Mouse (Mus musculus) neural tube, embryonic 15.5 days (tissue): ENCODE measurements around the gene Ubald2. TPM values are rescaled to one million over a fixed set of nuclear protein-coding genes. Genes with fewer than 3 reads are reported as not detected.
"Not testable (repeated sequence)": the region's sequence is repeated elsewhere in the genome, so short reads cannot be mapped to it uniquely, and the experiment has no call there.

Source experiments
- ATAC-seq: fragments of 200-750 bp; cut with Nextera tagmentation; 2 replicates; pipeline ENCODE4 v1.8.0; 2017; ENCODE audit warnings: mild to moderate bottlenecking, moderate TSS enrichment, moderate library complexity; ENCODE audit not compliant: low FRiP score
- H3K27ac ChIP-seq: fragments of 300-500 bp; sonication (generic); replicated peaks from 2 replicates; pipeline ENCODE4 v1.5.1; 2015; ENCODE audit warnings: mild to moderate bottlenecking, inconsistent platforms
- H3K27me3 ChIP-seq: fragments of 300-500 bp; sonication (generic); replicated peaks from 2 replicates; pipeline ENCODE4 v1.6.1; 2015; ENCODE audit warnings: inconsistent platforms
- H3K36me3 ChIP-seq: fragments of 300-500 bp; sonication (generic); 2 replicates; pipeline ENCODE4 v1.6.1; 2015; ENCODE audit warnings: inconsistent platforms
- H3K4me1 ChIP-seq: fragments of 300-500 bp; sonication (generic); 2 replicates; pipeline ENCODE4 v1.6.1; 2015; ENCODE audit warnings: inconsistent platforms
- H3K4me2 ChIP-seq: fragments of 300-500 bp; sonication (generic); 2 replicates; pipeline ENCODE4 v1.6.1; 2015; ENCODE audit warnings: inconsistent platforms, mild to moderate bottlenecking, moderate library complexity
- H3K4me3 ChIP-seq: fragments of 300-500 bp; sonication (generic); replicated peaks from 2 replicates; pipeline ENCODE4 v1.5.1; 2015; ENCODE audit warnings: mild to moderate bottlenecking, inconsistent platforms
- H3K9ac ChIP-seq: fragments of 300-500 bp; sonication (generic); replicated peaks from 2 replicates; pipeline ENCODE4 v1.6.1; 2015; ENCODE audit warnings: mild to moderate bottlenecking, inconsistent platforms
- H3K9me3 ChIP-seq: fragments of 300-500 bp; sonication (generic); replicated peaks from 2 replicates; pipeline ENCODE4 v1.6.1; 2016; ENCODE audit warnings: inconsistent platforms
- WGBS: fragments of 180-500 bp; shearing (Covaris S2); methylation state at CpG from one replicate; pipeline ENCODE4 v1.1.7; 2015; ENCODE audit warnings: mixed read lengths; 5-methylcytosine and 5-hydroxymethylcytosine counted together
- polyA plus RNA-seq: library from polyadenylated mRNA; unstranded; fragments of >200 nt; fragmentation: Nextera tagmentation; extraction: Ambion mirVana; gene quantifications from 2 replicates; pipeline ENCODE4 v1.2.1, GENCODE M21; 2015

The Ubald2 gene
- polyA plus RNA-seq, 1 experiment from 2014 or later = 39.2 TPM

GRCm38 (mm10) chr11:116449341-116449740, 15.4 kb downstream of the Ubald2 start:
- peaks cover 8% of the 10 kb centered on the region for H3K4me1 ChIP-seq
- peaks cover 3% of the 10 kb centered on the region; the same call in 1 of the 2 replicates for H3K9me3 ChIP-seq
- no peaks in the 10 kb centered on the region for H3K36me3 ChIP-seq
- H3K27ac ChIP-seq = no peak overlapping the region
- WGBS = 96% methylated on average over 3 of the region's 3 CpGs
- peaks cover 22% of the 10 kb centered on the region for H3K27me3 ChIP-seq
- H3K9ac ChIP-seq = no peak overlapping the region
- no peak overlapping the region for H3K4me3 ChIP-seq
- no peak for ATAC-seq
- no peak overlapping the region for H3K4me2 ChIP-seq

DNA sequence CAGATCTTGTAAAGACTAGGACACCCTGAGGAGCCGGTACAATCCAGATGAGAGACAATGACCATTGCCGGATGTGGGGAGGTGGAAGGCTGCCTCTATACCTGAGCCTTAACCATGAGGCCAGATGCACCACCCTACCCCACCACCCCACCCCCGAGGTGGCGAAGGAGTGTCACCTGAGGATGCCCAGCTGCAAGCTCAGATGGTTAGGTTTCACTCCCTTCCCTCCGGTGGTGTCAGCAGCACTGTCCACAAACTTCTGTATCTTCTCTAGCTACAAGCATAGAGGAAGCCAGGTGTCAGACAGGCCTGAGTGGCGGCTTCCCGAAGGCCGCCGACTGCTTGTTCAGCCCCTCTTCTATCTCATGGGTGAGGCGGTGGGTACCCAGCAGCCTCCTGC, 20.0 kb downstream of the Ubald2 start:
- H3K9ac ChIP-seq = no peak overlapping the region
- no peak for ATAC-seq
- H3K4me3 ChIP-seq = no peak overlapping the region
- H3K27me3 ChIP-seq = no peaks in the 10 kb centered on the region
- H3K36me3 ChIP-seq = no peaks in the 10 kb centered on the region
- peaks cover 3% of the 10 kb centered on the region; the same call in 1 of the 2 replicates for H3K9me3 ChIP-seq
- H3K4me1 ChIP-seq = no peaks in the 10 kb centered on the region
- no peak overlapping the region for H3K27ac ChIP-seq
- 89% methylated on average over 10 of the region's 10 CpGs for WGBS
- H3K4me2 ChIP-seq = no peak overlapping the region

- ATAC-seq = no peak
- no peak overlapping the region for H3K27ac ChIP-seq
- H3K4me3 ChIP-seq = no peak overlapping the region
- no peaks in the 10 kb centered on the region for H3K27me3 ChIP-seq
- no peak overlapping the region for H3K9ac ChIP-seq
- H3K4me1 ChIP-seq = no peaks in the 10 kb centered on the region
- H3K36me3 ChIP-seq = no peaks in the 10 kb centered on the region
- WGBS = 92% methylated on average over 8 of the region's 8 CpGs
- no peaks in the 10 kb centered on the region for H3K9me3 ChIP-seq
- H3K4me2 ChIP-seq = no peak overlapping the region
Observed at GRCm38 (mm10) chr11:116456234-116456633, 22.3 kb downstream of the Ubald2 start.

DNA sequence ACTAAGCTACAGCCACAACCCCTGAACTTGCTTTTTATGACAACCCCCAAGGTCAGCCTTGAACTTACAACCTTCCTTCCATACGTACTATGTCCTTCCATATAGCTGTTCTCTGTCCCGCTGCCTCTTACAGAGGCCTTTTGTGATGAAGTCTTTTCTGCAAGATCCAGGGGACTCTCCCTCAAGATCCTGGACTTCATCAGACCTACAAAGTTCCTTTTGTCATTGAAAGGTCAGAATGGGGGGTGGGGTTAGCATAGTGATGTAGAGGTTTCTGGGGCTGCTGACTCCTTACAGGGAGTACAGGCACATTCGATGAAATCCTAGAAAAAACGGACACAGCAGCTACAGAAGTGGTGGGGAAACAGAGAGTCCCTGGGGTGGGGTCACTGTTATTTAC, 25.9 kb downstream of the Ubald2 start:
- 61% methylated on average over 4 of the region's 4 CpGs for WGBS
- Histone ChIP-seq H3K27me3 (no peaks in the 10 kb centered on the region), H3K9me3 (no peaks in the 10 kb centered on the region), H3K4me2 (no peak overlapping the region), H3K4me1 (peaks cover 2% of the 10 kb centered on the region; the same call in 1 of the 2 replicates), H3K9ac (no peak overlapping the region), H3K4me3 (no peak overlapping the region), H3K27ac (no peak overlapping the region), H3K36me3 (no peaks in the 10 kb centered on the region)
- no peak for ATAC-seq

- Histone ChIP-seq H3K4me2 (no peak overlapping the region), H3K4me1 (peaks cover 2% of the 10 kb centered on the region; the same call in 1 of the 2 replicates), H3K27ac (no peak overlapping the region), H3K27me3 (no peaks in the 10 kb centered on the region), H3K36me3 (no peaks in the 10 kb centered on the region), H3K9me3 (no peaks in the 10 kb centered on the region), H3K9ac (no peak overlapping the region), H3K4me3 (no peak overlapping the region)
- WGBS = 74% methylated on average over 5 of the region's 5 CpGs
- ATAC-seq = no peak; the same call in 1 of the 2 replicates
Observed at GRCm38 (mm10) chr11:116463338-116463737, 29.4 kb downstream of the Ubald2 start.

DNA sequence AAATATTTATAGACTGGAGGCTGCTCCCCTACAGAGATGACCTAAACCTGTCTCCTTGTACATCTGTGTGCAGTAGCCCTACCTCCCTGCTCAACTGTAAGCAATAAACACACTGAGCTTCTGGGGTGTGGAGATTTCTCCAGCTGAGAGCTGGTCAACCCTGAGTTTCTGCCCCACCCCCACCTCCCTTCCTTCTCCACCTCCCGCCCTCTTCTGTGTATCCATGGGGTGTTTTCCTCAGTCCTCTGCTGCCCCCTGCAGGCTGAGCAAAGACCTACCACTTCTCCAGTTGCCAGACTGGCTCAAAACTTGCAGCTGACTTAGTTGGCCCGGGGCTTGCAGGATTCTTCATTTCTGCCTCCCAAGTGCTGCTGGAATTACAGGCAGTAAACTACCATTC, 29.9 kb downstream of the Ubald2 start:
- no peak overlapping the region for H3K27ac ChIP-seq
- no peak overlapping the region for H3K4me3 ChIP-seq
- no peaks in the 10 kb centered on the region for H3K27me3 ChIP-seq
- WGBS = 7% methylated on average over 2 of the region's 2 CpGs
- H3K36me3 ChIP-seq = no peaks in the 10 kb centered on the region
- H3K4me1 ChIP-seq = peaks cover 2% of the 10 kb centered on the region; the same call in 1 of the 2 replicates
- no peaks in the 10 kb centered on the region for H3K9me3 ChIP-seq
- ATAC-seq = peak; percentile 24; the same call in 1 of the 2 replicates
- H3K4me2 ChIP-seq = no peak overlapping the region
- H3K9ac ChIP-seq = no peak overlapping the region

DNA sequence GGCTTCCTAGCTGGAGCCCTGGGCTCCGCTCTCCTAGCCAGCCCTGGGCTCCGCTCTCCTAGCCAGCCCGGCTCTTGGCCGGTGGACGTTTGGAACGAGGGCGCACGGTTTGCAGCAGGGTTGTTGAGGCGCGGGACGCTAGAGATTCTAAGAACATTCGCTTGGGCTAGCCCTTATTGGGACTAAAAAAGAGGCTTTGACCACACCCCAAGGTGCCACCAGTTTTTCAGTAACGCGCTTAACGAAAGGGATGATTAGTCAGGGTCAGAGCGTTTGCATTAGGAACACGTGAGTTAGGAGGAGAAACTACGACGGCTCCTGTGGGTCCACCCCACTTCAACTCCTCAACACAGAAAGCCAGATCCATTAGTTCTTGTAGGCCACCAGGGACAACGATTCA, 32.2 kb downstream of the Ubald2 start, which contains the start of gene Qrich2:
TSS of gene Qrich2 (minus strand) at position 101 of the 400 bp plus-strand sequence.
- no peak within 1 kb of the TSS for H3K27ac ChIP-seq
- WGBS = 64% methylated on average over 20 of the region's 20 CpGs
- ATAC-seq = no peak

DNA sequence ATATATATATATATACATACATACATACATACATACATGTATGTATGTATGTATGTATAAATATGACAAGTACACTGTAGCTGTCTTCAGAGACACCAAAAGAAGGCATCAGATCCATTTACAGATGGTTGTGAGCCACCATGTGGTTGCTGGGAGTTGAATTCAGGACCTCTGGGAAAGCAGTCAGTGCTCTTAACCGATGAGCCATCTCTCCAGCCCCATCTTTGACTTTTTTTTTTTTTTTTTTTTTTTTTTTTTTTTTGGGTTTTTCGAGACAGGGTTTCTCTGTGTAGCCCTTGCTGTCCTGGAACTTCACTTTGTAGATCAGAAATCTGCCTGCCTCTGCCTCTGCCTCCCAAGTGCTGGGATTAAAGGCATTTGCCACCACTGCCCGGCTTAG, 34.4 kb downstream of the Ubald2 start:
- not testable (repeated sequence) for H3K4me2 ChIP-seq, H3K27me3 ChIP-seq, H3K4me1 ChIP-seq, H3K27ac ChIP-seq, ATAC-seq, H3K9ac ChIP-seq, H3K4me3 ChIP-seq, H3K9me3 ChIP-seq
- peaks cover 36% of the 10 kb centered on the region for H3K36me3 ChIP-seq
- WGBS = 80% methylated on average over 3 of the region's 3 CpGs

More for the DNA sequence above, 32.2 kb downstream of the Ubald2 start, which contains the start of gene Qrich2:
- Histone ChIP-seq H3K9ac (no peak within 1 kb of the TSS), H3K4me2 (no peak within 1 kb of the TSS), H3K4me3 (no peak within 1 kb of the TSS), H3K36me3 (peaks cover 14% of the 10 kb centered on the region), H3K27me3 (no peaks in the 10 kb centered on the region), H3K4me1 (peaks cover 6% of the 10 kb centered on the region; the same call in 1 of the 2 replicates), H3K9me3 (no peaks in the 10 kb centered on the region)

- Histone ChIP-seq H3K4me3 (no peak overlapping the region), H3K27me3 (no peaks in the 10 kb centered on the region), H3K36me3 (peaks cover 51% of the 10 kb centered on the region), H3K27ac (no peak overlapping the region), H3K9me3 (no peaks in the 10 kb centered on the region), H3K4me1 (0 out of 2 replicates have a peak, but pooled peaks cover 4% of the 10 kb centered on the region), H3K9ac (no peak overlapping the region), H3K4me2 (no peak overlapping the region)
- 78% methylated on average over 3 of the region's 3 CpGs for WGBS
- no peak for ATAC-seq
Observed at GRCm38 (mm10) chr11:116470249-116470648, 36.4 kb downstream of the Ubald2 start.

DNA sequence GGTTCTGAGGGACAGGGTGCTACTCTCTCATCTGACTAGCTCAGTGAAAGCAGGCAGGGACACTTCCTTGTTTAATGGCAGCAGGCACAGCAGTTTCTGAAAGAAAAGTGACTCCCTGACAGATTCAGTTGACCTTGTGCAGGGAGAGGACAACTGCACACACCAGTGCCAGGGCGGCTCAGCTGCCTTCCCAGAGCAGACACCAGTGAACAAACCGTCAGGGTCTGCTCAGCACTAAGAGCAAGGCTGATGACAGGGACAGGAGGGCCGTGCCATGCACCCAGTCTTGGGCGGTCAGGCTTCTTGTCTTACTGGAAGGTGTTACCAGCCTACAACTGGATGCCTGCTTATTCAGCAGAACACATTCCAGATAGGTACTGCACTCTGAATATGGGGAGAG, 37.0 kb downstream of the Ubald2 start:
- 92% methylated on average over 4 of the region's 4 CpGs for WGBS
- Histone ChIP-seq H3K4me2 (no peak overlapping the region), H3K9ac (no peak overlapping the region)

GRCm38 (mm10) chr11:116472275-116472674, 38.4 kb downstream of the Ubald2 start:
- Histone ChIP-seq H3K4me3 (no peak overlapping the region), H3K4me1 (0 out of 2 replicates have a peak, but pooled peaks cover 4% of the 10 kb centered on the region), H3K4me2 (no peak overlapping the region), H3K27ac (no peak overlapping the region), H3K36me3 (peaks cover 71% of the 10 kb centered on the region), H3K9ac (no peak overlapping the region), H3K27me3 (no peaks in the 10 kb centered on the region), H3K9me3 (no peaks in the 10 kb centered on the region)
- no peak for ATAC-seq
- 83% methylated on average over 4 of the region's 4 CpGs for WGBS

More for the DNA sequence above, 37.0 kb downstream of the Ubald2 start:
- Histone ChIP-seq H3K36me3 (peaks cover 57% of the 10 kb centered on the region), H3K27me3 (no peaks in the 10 kb centered on the region), H3K9me3 (no peaks in the 10 kb centered on the region), H3K4me3 (no peak overlapping the region), H3K27ac (no peak overlapping the region), H3K4me1 (0 out of 2 replicates have a peak, but pooled peaks cover 4% of the 10 kb centered on the region)
- no peak for ATAC-seq

- ATAC-seq = no peak
- 73% methylated on average over 10 of the region's 10 CpGs for WGBS
- H3K9ac ChIP-seq = no peak overlapping the region
Observed at GRCm38 (mm10) chr11:116476041-116476440, 42.1 kb downstream of the Ubald2 start.

More at GRCm38 (mm10) chr11:116476041-116476440, 42.1 kb downstream of the Ubald2 start:
- Histone ChIP-seq H3K27me3 (no peaks in the 10 kb centered on the region), H3K9me3 (no peaks in the 10 kb centered on the region), H3K27ac (no peak overlapping the region), H3K4me2 (no peak overlapping the region), H3K36me3 (peaks cover 96% of the 10 kb centered on the region), H3K4me3 (no peak overlapping the region), H3K4me1 (no peaks in the 10 kb centered on the region)
